Mouse (Mus musculus) hindbrain, embryonic 11.5 days (tissue): ENCODE data around the gene Gm20388. TPM values are rescaled to one million over a fixed set of nuclear protein-coding genes. Genes with fewer than 3 reads are reported as not detected.

Experiments used
- ATAC-seq: fragments of 200-750 bp; cut with Nextera tagmentation; 2 replicates; pipeline ENCODE4 v1.8.0; 2017; ENCODE audit warnings: mild to moderate bottlenecking, moderate TSS enrichment, moderate library complexity; ENCODE audit not compliant: low FRiP score
- DNase-seq: peaks from one replicate; pipeline ENCODE4 v3.0.0-alpha.2; 2015; ENCODE audit warnings: low spot score
- H3K27ac ChIP-seq: fragments of 300-500 bp; sonication (generic); 2 replicates; pipeline ENCODE4 v1.5.1; 2014; ENCODE audit warnings: mild to moderate bottlenecking, low read depth, low read length
- H3K27me3 ChIP-seq: fragments of 300-500 bp; sonication (generic); 2 replicates; pipeline ENCODE4 v1.6.1; 2014; ENCODE audit warnings: mild to moderate bottlenecking, low read length, moderate library complexity, mixed read lengths; ENCODE audit not compliant: control insufficient read depth, insufficient read depth
- H3K36me3 ChIP-seq: fragments of 300-500 bp; sonication (generic); 2 replicates; pipeline ENCODE4 v1.6.1; 2014; ENCODE audit warnings: mild to moderate bottlenecking, low read length, moderate library complexity, mixed read lengths; ENCODE audit not compliant: control insufficient read depth, insufficient read depth
- H3K4me1 ChIP-seq: fragments of 300-500 bp; sonication (generic); replicated peaks from 2 replicates; pipeline ENCODE4 v1.6.1; 2014; ENCODE audit warnings: low read length, mixed read lengths; ENCODE audit not compliant: control insufficient read depth, insufficient read depth
- H3K4me2 ChIP-seq: fragments of 300-500 bp; sonication (generic); replicated peaks from 2 replicates; pipeline ENCODE4 v1.6.1; 2014; ENCODE audit warnings: mild to moderate bottlenecking, low read depth, low read length
- H3K4me3 ChIP-seq: fragments of 300-500 bp; sonication (generic); 2 replicates; pipeline ENCODE4 v1.5.1; 2014; ENCODE audit warnings: low read depth, low read length
- H3K9ac ChIP-seq: fragments of 300-500 bp; sonication (generic); 2 replicates; pipeline ENCODE4 v1.6.1; 2014; ENCODE audit warnings: low read depth, low read length
- H3K9me3 ChIP-seq: fragments of 300-500 bp; sonication (generic); 2 replicates; pipeline ENCODE4 v1.6.1; 2016; ENCODE audit warnings: low read length; ENCODE audit not compliant: control insufficient read depth
- WGBS: fragments of 180-500 bp; shearing (Covaris S2); extraction: QIAGEN DNeasy Blood & Tissue Kit; methylation state at CpG from one replicate; pipeline ENCODE4 v1.1.7; 2014; 5-methylcytosine and 5-hydroxymethylcytosine counted together
- polyA plus RNA-seq: library from polyadenylated mRNA; unstranded; fragments of >200 nt; fragmentation: Nextera tagmentation; extraction: Ambion mirVana; gene quantifications from 2 replicates; pipeline ENCODE4 v1.2.1, GENCODE M21; 2014

Gene Gm20388
- polyA plus RNA-seq, 1 experiment from 2014 or later, result 11.8 TPM

GRCm38 (mm10) chr8:121117186-121117651 lies 1206.6 kb downstream of the Gm20388 start:
- ATAC-seq (no peak), DNase-seq (peak; percentile 55)
- Histone ChIP-seq H3K4me2 (peak overlapping the region; percentile 55), H3K4me1 (peaks cover 8% of the 10 kb centered on the region; the same call in 1 of the 2 replicates), H3K4me3 (peak overlapping the region; percentile 37), H3K9me3 (no peaks in the 10 kb centered on the region), H3K27ac (peak overlapping the region; percentile 34), H3K9ac (peak overlapping the region; percentile 21; the same call in 1 of the 2 replicates), H3K36me3 (no peaks in the 10 kb centered on the region), H3K27me3 (peaks cover 92% of the 10 kb centered on the region)
- under 1% methylated on average over 46 of the region's 62 CpGs for WGBS

GRCm38 (mm10) chr8:121117906-121118305 lies 1207.3 kb downstream of the Gm20388 start:
- Histone ChIP-seq H3K36me3 (no peaks in the 10 kb centered on the region), H3K9me3 (no peaks in the 10 kb centered on the region), H3K27me3 (peaks cover 94% of the 10 kb centered on the region), H3K9ac (no peak overlapping the region), H3K4me2 (peak overlapping the region; percentile 0; the same call in 1 of the 2 replicates), H3K27ac (no peak overlapping the region), H3K4me3 (peak overlapping the region; percentile 37), H3K4me1 (peaks cover 8% of the 10 kb centered on the region; the same call in 1 of the 2 replicates)
- no peak for ATAC-seq
- peak; percentile 59 for DNase-seq
- WGBS, result 2% methylated on average over 28 of the region's 28 CpGs

GRCm38 (mm10) chr8:121118634-121119420 lies 1208.2 kb downstream of the Gm20388 start:
- ATAC-seq, result no peak
- Histone ChIP-seq H3K4me3 (peak overlapping the region; percentile 24), H3K36me3 (no peaks in the 10 kb centered on the region), H3K9me3 (no peaks in the 10 kb centered on the region), H3K27ac (no peak overlapping the region), H3K4me2 (no peak overlapping the region), H3K9ac (no peak overlapping the region), H3K27me3 (peaks cover 98% of the 10 kb centered on the region), H3K4me1 (peaks cover 8% of the 10 kb centered on the region; the same call in 1 of the 2 replicates)
- WGBS, result 2% methylated on average over 18 of the region's 18 CpGs
- DNase-seq, result peak; percentile 62

- Histone ChIP-seq H3K9me3 (no peaks in the 10 kb centered on the region), H3K4me1 (peaks cover 8% of the 10 kb centered on the region; the same call in 1 of the 2 replicates), H3K9ac (no peak overlapping the region), H3K27ac (no peak overlapping the region), H3K27me3 (peaks cover 97% of the 10 kb centered on the region), H3K4me3 (peak overlapping the region; percentile 12; the same call in 1 of the 2 replicates), H3K36me3 (no peaks in the 10 kb centered on the region), H3K4me2 (no peak overlapping the region)
- ATAC-seq (no peak), DNase-seq (peak; percentile 48)
- 5% methylated on average over 12 of the region's 12 CpGs for WGBS
Measured at GRCm38 (mm10) chr8:121119635-121120455, 1209.2 kb downstream of the Gm20388 start.

- ATAC-seq (no peak), DNase-seq (peak; percentile 36)
- Histone ChIP-seq H3K4me1 (peaks cover 10% of the 10 kb centered on the region), H3K27ac (no peak overlapping the region), H3K9ac (no peak overlapping the region), H3K9me3 (no peaks in the 10 kb centered on the region), H3K4me2 (no peak overlapping the region), H3K36me3 (no peaks in the 10 kb centered on the region), H3K4me3 (no peak overlapping the region), H3K27me3 (peaks cover 97% of the 10 kb centered on the region)
- WGBS, result 5% methylated on average over 17 of the region's 17 CpGs
Measured at GRCm38 (mm10) chr8:121120456-121121419, 1210.1 kb downstream of the Gm20388 start.

- H3K4me1 ChIP-seq, result peaks cover 9% of the 10 kb centered on the region
- H3K36me3 ChIP-seq, result no peaks in the 10 kb centered on the region
- DNase-seq, result peak; percentile 20
- no peaks in the 10 kb centered on the region for H3K9me3 ChIP-seq
- no peak overlapping the region for H3K4me2 ChIP-seq
- no peak overlapping the region for H3K9ac ChIP-seq
- ATAC-seq, result no peak
- H3K27ac ChIP-seq, result no peak overlapping the region
- peaks cover 97% of the 10 kb centered on the region for H3K27me3 ChIP-seq
- no peak overlapping the region for H3K4me3 ChIP-seq
- 7% methylated on average over 8 of the region's 8 CpGs for WGBS
Measured at GRCm38 (mm10) chr8:121121704-121122103, 1211.1 kb downstream of the Gm20388 start.

- H3K27ac ChIP-seq, result no peak overlapping the region
- H3K27me3 ChIP-seq, result peaks cover 97% of the 10 kb centered on the region
- 7% methylated on average over 7 of the region's 7 CpGs for WGBS
- no peak overlapping the region for H3K4me3 ChIP-seq
- no peak for ATAC-seq
- no peaks in the 10 kb centered on the region for H3K36me3 ChIP-seq
- H3K4me2 ChIP-seq, result no peak overlapping the region
- H3K9ac ChIP-seq, result no peak overlapping the region
- peaks cover 7% of the 10 kb centered on the region for H3K4me1 ChIP-seq
- no peaks in the 10 kb centered on the region for H3K9me3 ChIP-seq
- peak; percentile 32 for DNase-seq
Measured at GRCm38 (mm10) chr8:121122368-121122767, 1211.7 kb downstream of the Gm20388 start.

- no peaks in the 10 kb centered on the region for H3K9me3 ChIP-seq
- peaks cover 5% of the 10 kb centered on the region for H3K4me1 ChIP-seq
- H3K27ac ChIP-seq, result no peak overlapping the region
- H3K9ac ChIP-seq, result no peak overlapping the region
- H3K4me2 ChIP-seq, result no peak overlapping the region
- ATAC-seq (no peak), DNase-seq (no peak)
- no peaks in the 10 kb centered on the region for H3K36me3 ChIP-seq
- WGBS, result 42% methylated on average over 2 of the region's 2 CpGs
- no peak overlapping the region for H3K4me3 ChIP-seq
- H3K27me3 ChIP-seq, result peaks cover 97% of the 10 kb centered on the region
Measured at GRCm38 (mm10) chr8:121123113-121123512, 1212.5 kb downstream of the Gm20388 start.
